Mouse (Mus musculus) embryonic fibroblast, embryonic 13.5 days (primary cell): ENCODE data around the gene Prrg2.
"Not testable (repeated sequence)": the region's sequence is repeated elsewhere in the genome, so short reads cannot be mapped to it uniquely, and the experiment has no call there.

Experiments
- CTCF ChIP-seq: IDR thresholded peaks from 2 replicates; pipeline ENCODE4 v1.5.1; 2011; ENCODE audit warnings: mild to moderate bottlenecking, control low read depth, low read length, moderate library complexity, borderline replicate concordance; ENCODE audit not compliant: insufficient read depth
- POLR2A ChIP-seq: IDR thresholded peaks from 2 replicates; pipeline ENCODE4 v1.6.1; 2011; ENCODE audit warnings: low read depth, mild to moderate bottlenecking, control low read depth, low read length, moderate library complexity

DNA sequence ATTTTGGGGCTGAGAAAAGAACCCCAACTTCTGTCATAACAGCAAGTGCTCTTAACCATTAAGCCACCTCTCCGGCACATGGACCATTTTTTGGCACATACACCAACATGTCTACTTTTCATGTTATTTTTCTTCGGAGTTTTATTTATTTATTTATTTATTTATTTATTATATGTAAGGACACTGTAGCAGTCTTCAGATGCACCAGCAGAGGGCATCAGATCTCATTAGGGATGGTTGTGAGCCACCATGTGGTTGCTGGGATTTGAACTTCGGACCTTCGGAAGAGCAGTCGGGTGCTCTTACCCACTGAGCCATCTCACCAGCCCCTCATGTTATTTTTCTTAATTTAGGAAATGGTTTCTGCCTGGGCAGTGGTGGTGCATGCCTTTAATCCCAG, 38.8 kb downstream of the Prrg2 start:
- TF ChIP-seq POLR2A, CTCF: not testable (repeated sequence)
